Mouse (Mus musculus) cortical plate, adult 2 months (tissue): ENCODE data around the gene Rdm1.

ENCODE experiments used
- CTCF ChIP-seq: fragments of 200-500 bp; IDR thresholded peaks from 2 replicates; pipeline ENCODE4 v1.5.1; 2011; ENCODE audit warnings: mild to moderate bottlenecking, control low read depth, low read length; ENCODE audit not compliant: insufficient read depth; ENCODE audit errors: extremely low read depth
- POLR2A ChIP-seq: fragments of 200-500 bp; IDR thresholded peaks from 2 replicates; pipeline ENCODE4 v1.6.1; 2011; ENCODE audit warnings: mild to moderate bottlenecking, low read length, control low read depth; ENCODE audit not compliant: insufficient read depth; ENCODE audit errors: extremely low read depth

DNA sequence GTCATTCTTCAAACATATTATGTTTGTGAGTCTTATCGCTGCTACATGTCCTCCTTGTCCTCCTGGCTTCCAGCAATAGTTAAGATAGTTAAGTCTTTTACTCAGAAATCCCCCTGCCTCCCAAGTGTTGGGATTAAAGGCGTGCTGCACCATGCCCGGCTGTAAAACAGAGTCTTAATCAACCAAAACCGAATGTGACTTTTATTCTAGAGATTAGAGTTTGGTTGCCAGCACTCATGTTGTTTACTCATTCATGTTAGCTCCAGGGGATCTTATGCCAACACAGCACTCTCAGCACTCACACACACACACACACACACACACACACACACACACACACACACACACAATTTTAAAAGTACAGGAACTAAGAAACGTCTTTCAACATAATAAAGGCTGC is 15.9 kb downstream of the Rdm1 start:
- TF ChIP-seq POLR2A (no peak), CTCF (no peak)
